Mouse (Mus musculus) liver, adult 2 months (tissue): ENCODE measurements around the gene Kat6b.

Experiments
- CTCF ChIP-seq: fragments of 200-500 bp; IDR thresholded peaks from 2 replicates; pipeline ENCODE4 v1.5.1; 2011; ENCODE audit warnings: low read depth, low read length, control low read depth
- POLR2A ChIP-seq: fragments of 200-500 bp; IDR thresholded peaks from 2 replicates; pipeline ENCODE4 v1.6.1; 2011; ENCODE audit warnings: low read length, control low read depth; ENCODE audit not compliant: insufficient read depth; ENCODE audit errors: extremely low read depth

- TF ChIP-seq CTCF (no peak), POLR2A (no peak)
Observed at GRCm38 (mm10) chr14:21582301-21582700, 101.1 kb downstream of the Kat6b start.
